Mouse (Mus musculus): Measurements from ENCODE around the gene Gbf1. TPM values are rescaled to one million over a fixed set of nuclear protein-coding genes. Genes with fewer than 3 reads are reported as not detected.

Gene Gbf1
- polyA plus RNA-seq, 1 experiment, result 61.8 TPM

DNA sequence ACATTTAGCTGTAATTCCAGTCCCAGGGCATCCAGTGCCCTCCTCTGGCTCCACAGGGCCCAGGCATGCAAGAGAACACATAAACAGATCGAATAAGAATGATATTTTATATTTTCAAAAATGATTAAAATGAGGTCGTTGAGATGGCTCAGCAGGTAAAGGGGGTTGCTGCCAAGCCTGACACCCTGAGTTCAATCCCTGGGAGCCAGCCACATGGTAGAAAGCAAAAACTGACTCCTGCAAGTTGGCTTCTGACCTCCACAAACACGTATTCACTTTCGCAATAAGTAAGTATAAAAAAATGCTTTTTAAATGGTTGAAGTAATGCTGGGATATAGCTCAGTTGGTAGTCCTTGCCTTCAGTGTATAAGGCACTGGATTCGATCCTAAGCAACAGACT is 41.5 kb upstream of the Gbf1 start:
- Histone ChIP-seq H3ac (ENCODE audit: control insufficient read depth, insufficient read length) (no peak overlapping the region), H3K4me2 (ENCODE audit: low read depth) (no peak overlapping the region), H3K36me3 (ENCODE audit: control insufficient read depth, insufficient read depth) (no peaks in the 10 kb centered on the region), H3K4me3 (no peak overlapping the region), H3K27me3 (ENCODE audit: control insufficient read depth, insufficient read depth, insufficient read length) (peaks cover 14% of the 10 kb centered on the region), H3K79me2 (ENCODE audit: control insufficient read depth, insufficient read depth) (no peaks in the 10 kb centered on the region)
- no peak for TF ChIP-seq MYOG (IDR thresholded peaks at IDR 0.05; ENCODE audit: control insufficient read depth in 1 of 3, insufficient read depth in 1 of 3, insufficient read length in 2 of 3, low read depth in 2 of 3)
- no peak for TF ChIP-seq MYOD1 (IDR thresholded peaks at IDR 0.05; ENCODE audit: control insufficient read depth in 1 of 3, insufficient read length in 2 of 3, low read depth in 2 of 3)
- TF ChIP-seq USF1 (IDR thresholded peaks at IDR 0.05; ENCODE audit: low read depth), result no peak
- no peak for TF ChIP-seq MAX (IDR thresholded peaks at IDR 0.05; ENCODE audit: low read depth)
- no peak for TF ChIP-seq E2F4 (IDR thresholded peaks at IDR 0.05; ENCODE audit: insufficient read depth)
- no peak for TF ChIP-seq POLR2A (IDR thresholded peaks at IDR 0.05; ENCODE audit: insufficient read length, low read depth)
- no peak for TF ChIP-seq POLR2AphosphoS2 (IDR thresholded peaks at IDR 0.05; ENCODE audit: insufficient read length, low read depth)
- TF ChIP-seq CEBPB (IDR thresholded peaks at IDR 0.05; ENCODE audit: insufficient read depth, poor library complexity, severe bottlenecking), result no peak
- TF ChIP-seq REST (IDR thresholded peaks at IDR 0.05; ENCODE audit: insufficient read depth, insufficient read length), result no peak
- no peak for TF ChIP-seq SRF (IDR thresholded peaks at IDR 0.05; ENCODE audit: control insufficient read depth, insufficient read length, low read depth)
- TF ChIP-seq TCF3 (IDR thresholded peaks at IDR 0.05; ENCODE audit: insufficient read length, low read depth), result no peak
- TF ChIP-seq TCF12 (IDR thresholded peaks at IDR 0.05; ENCODE audit: insufficient read depth, poor library complexity, severe bottlenecking), result no peak

DNA sequence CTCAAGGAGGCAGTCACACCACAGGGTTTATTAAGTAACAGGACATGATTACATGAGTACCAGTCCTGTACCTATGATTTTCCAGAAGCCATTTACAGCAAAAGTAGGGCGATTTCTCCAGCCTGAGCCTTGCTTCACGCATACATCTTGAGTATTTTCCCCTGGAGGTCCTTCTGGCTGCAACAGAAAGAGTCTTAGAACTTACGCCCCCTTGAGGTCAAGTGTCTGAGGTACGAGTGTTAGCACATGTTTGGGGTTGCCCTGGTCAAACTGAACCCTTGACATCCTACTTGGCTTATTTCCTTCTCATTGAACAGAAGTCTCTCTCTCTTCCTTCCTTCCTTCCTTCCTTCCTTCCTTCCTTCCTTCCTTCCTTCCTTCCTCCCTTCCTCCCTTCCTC is 37.7 kb upstream of the Gbf1 start:
- no peak overlapping the region for H3K4me2 ChIP-seq (ENCODE audit: low read depth)
- no peak overlapping the region for H3ac ChIP-seq (ENCODE audit: control insufficient read depth, insufficient read length)
- TF ChIP-seq CEBPB (IDR thresholded peaks at IDR 0.05; ENCODE audit: insufficient read depth, poor library complexity, severe bottlenecking) (no peak), POLR2A (IDR thresholded peaks at IDR 0.05; ENCODE audit: insufficient read length, low read depth) (no peak), POLR2AphosphoS2 (IDR thresholded peaks at IDR 0.05; ENCODE audit: insufficient read length, low read depth) (no peak), MAX (IDR thresholded peaks at IDR 0.05; ENCODE audit: low read depth) (no peak)
- no peaks in the 10 kb centered on the region for H3K36me3 ChIP-seq (ENCODE audit: control insufficient read depth, insufficient read depth)
- H3K4me3 ChIP-seq, result no peak overlapping the region
- peaks cover 12% of the 10 kb centered on the region for H3K27me3 ChIP-seq (ENCODE audit: control insufficient read depth, insufficient read depth, insufficient read length)
- H3K79me2 ChIP-seq (ENCODE audit: control insufficient read depth, insufficient read depth), result no peaks in the 10 kb centered on the region

DNA sequence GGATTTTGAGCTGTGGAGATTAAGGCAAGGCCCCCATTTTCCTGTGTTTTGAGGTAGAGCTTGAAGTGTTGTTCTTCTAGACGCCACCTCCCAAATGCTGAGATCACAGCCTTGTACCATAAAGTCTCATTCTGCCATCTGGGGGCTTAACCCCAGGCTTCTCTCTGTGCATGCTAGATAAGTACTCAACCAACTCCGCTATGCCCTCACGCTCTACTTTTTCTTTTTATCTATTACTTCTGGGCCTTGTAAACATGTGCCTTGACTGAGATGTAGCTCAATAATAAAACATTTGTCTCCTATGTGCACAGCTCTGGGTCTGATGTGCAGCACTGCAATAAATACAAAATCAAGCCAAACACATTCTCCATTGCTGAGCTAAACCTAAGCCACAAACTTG is 32.9 kb upstream of the Gbf1 start:
- TF ChIP-seq TCF12 (IDR thresholded peaks at IDR 0.05; ENCODE audit: insufficient read depth, poor library complexity, severe bottlenecking), result no peak
- TF ChIP-seq MAX (IDR thresholded peaks at IDR 0.05; ENCODE audit: low read depth), result no peak
- TF ChIP-seq REST (IDR thresholded peaks at IDR 0.05; ENCODE audit: insufficient read depth, insufficient read length), result no peak
- no peak for TF ChIP-seq POLR2A (IDR thresholded peaks at IDR 0.05; ENCODE audit: insufficient read length, low read depth)
- no peak for TF ChIP-seq MYOG (IDR thresholded peaks at IDR 0.05; ENCODE audit: control insufficient read depth in 1 of 3, insufficient read depth in 1 of 3, insufficient read length in 2 of 3, low read depth in 2 of 3)
- no peak for TF ChIP-seq CEBPB (IDR thresholded peaks at IDR 0.05; ENCODE audit: insufficient read depth, poor library complexity, severe bottlenecking)
- TF ChIP-seq SRF (IDR thresholded peaks at IDR 0.05; ENCODE audit: control insufficient read depth, insufficient read length, low read depth), result no peak
- no peak for TF ChIP-seq POLR2AphosphoS2 (IDR thresholded peaks at IDR 0.05; ENCODE audit: insufficient read length, low read depth)
- TF ChIP-seq TCF3 (IDR thresholded peaks at IDR 0.05; ENCODE audit: insufficient read length, low read depth), result no peak
- TF ChIP-seq E2F4 (IDR thresholded peaks at IDR 0.05; ENCODE audit: insufficient read depth), result no peak
- no peak overlapping the region for H3ac ChIP-seq (ENCODE audit: control insufficient read depth, insufficient read length)
- no peak overlapping the region for H3K4me3 ChIP-seq
- H3K36me3 ChIP-seq (ENCODE audit: control insufficient read depth, insufficient read depth), result no peaks in the 10 kb centered on the region
- H3K4me2 ChIP-seq (ENCODE audit: low read depth), result no peak overlapping the region
- H3K79me2 ChIP-seq (ENCODE audit: control insufficient read depth, insufficient read depth), result no peaks in the 10 kb centered on the region
- H3K27me3 ChIP-seq (ENCODE audit: control insufficient read depth, insufficient read depth, insufficient read length), result peaks cover 12% of the 10 kb centered on the region

DNA sequence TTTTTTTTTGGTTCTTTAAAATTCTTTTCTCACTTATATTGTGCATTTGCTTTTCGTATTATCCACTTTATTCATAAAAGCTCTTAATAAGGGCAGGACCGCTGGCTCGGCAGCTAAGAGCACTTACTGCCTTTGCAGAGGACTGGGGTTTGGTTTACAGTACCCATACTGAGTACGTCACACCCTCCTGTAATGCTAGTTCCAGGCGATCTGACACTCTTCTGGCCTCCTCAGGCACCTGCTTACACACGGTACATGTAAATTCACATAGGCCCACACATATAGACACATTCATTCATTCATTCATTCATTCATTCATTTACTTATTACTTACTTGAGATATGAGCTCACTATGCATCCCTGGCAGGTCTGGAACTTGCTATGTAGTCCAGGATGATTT is 31.4 kb upstream of the Gbf1 start:
- no peak for TF ChIP-seq CEBPB (IDR thresholded peaks at IDR 0.05; ENCODE audit: insufficient read depth, poor library complexity, severe bottlenecking)
- TF ChIP-seq MYOD1 (IDR thresholded peaks at IDR 0.05; ENCODE audit: control insufficient read depth in 1 of 3, insufficient read length in 2 of 3, low read depth in 2 of 3), result no peak
- no peak for TF ChIP-seq TCF12 (IDR thresholded peaks at IDR 0.05; ENCODE audit: insufficient read depth, poor library complexity, severe bottlenecking)
- TF ChIP-seq E2F4 (IDR thresholded peaks at IDR 0.05; ENCODE audit: insufficient read depth), result no peak
- no peak for TF ChIP-seq MYOG (IDR thresholded peaks at IDR 0.05; ENCODE audit: control insufficient read depth in 1 of 3, insufficient read depth in 1 of 3, insufficient read length in 2 of 3, low read depth in 2 of 3)
- TF ChIP-seq USF1 (IDR thresholded peaks at IDR 0.05; ENCODE audit: low read depth), result no peak
- TF ChIP-seq MAX (IDR thresholded peaks at IDR 0.05; ENCODE audit: low read depth), result no peak
- no peak for TF ChIP-seq POLR2AphosphoS2 (IDR thresholded peaks at IDR 0.05; ENCODE audit: insufficient read length, low read depth)
- TF ChIP-seq SRF (IDR thresholded peaks at IDR 0.05; ENCODE audit: control insufficient read depth, insufficient read length, low read depth), result no peak
- no peak for TF ChIP-seq POLR2A (IDR thresholded peaks at IDR 0.05; ENCODE audit: insufficient read length, low read depth)
- TF ChIP-seq TCF3 (IDR thresholded peaks at IDR 0.05; ENCODE audit: insufficient read length, low read depth), result no peak
- TF ChIP-seq REST (IDR thresholded peaks at IDR 0.05; ENCODE audit: insufficient read depth, insufficient read length), result no peak
- peaks cover 7% of the 10 kb centered on the region for H3K27me3 ChIP-seq (ENCODE audit: control insufficient read depth, insufficient read depth, insufficient read length)
- H3ac ChIP-seq (ENCODE audit: control insufficient read depth, insufficient read length), result no peak overlapping the region
- H3K4me3 ChIP-seq, result no peak overlapping the region
- H3K4me2 ChIP-seq (ENCODE audit: low read depth), result no peak overlapping the region
- H3K36me3 ChIP-seq (ENCODE audit: control insufficient read depth, insufficient read depth), result no peaks in the 10 kb centered on the region
- H3K79me2 ChIP-seq (ENCODE audit: control insufficient read depth, insufficient read depth), result no peaks in the 10 kb centered on the region

DNA sequence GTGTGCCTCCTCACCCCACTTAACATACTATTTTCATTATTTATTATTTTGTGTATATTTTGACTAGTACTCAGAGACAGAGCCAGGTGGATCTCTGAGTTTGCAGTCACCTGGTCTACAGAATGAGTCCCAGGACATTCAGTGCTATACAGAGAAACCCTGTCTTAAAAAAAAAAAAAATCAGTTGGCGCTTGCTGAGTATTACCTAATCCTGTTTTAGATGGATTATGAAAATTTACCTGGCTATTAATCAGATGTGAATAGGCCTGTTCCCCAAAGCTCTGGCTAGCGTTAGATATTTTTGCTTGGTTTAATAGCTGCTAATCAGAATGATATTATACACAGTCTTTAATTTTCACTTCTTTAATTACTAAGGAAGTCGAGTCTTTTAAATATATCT is 28.4 kb upstream of the Gbf1 start:
- no peak overlapping the region for H3ac ChIP-seq (ENCODE audit: control insufficient read depth, insufficient read length)
- H3K79me2 ChIP-seq (ENCODE audit: control insufficient read depth, insufficient read depth), result no peaks in the 10 kb centered on the region
- H3K4me2 ChIP-seq (ENCODE audit: low read depth), result no peak overlapping the region
- no peaks in the 10 kb centered on the region for H3K36me3 ChIP-seq (ENCODE audit: control insufficient read depth, insufficient read depth)
- no peak overlapping the region for H3K4me3 ChIP-seq
- no peak for TF ChIP-seq TCF3 (IDR thresholded peaks at IDR 0.05; ENCODE audit: insufficient read length, low read depth)
- no peak for TF ChIP-seq SRF (IDR thresholded peaks at IDR 0.05; ENCODE audit: control insufficient read depth, insufficient read length, low read depth)
- no peak for TF ChIP-seq E2F4 (IDR thresholded peaks at IDR 0.05; ENCODE audit: insufficient read depth)
- TF ChIP-seq USF1 (IDR thresholded peaks at IDR 0.05; ENCODE audit: low read depth), result no peak
- TF ChIP-seq POLR2A (IDR thresholded peaks at IDR 0.05; ENCODE audit: insufficient read length, low read depth), result no peak
- no peak for TF ChIP-seq MYOG (IDR thresholded peaks at IDR 0.05; ENCODE audit: control insufficient read depth in 1 of 3, insufficient read depth in 1 of 3, insufficient read length in 2 of 3, low read depth in 2 of 3)
- TF ChIP-seq REST (IDR thresholded peaks at IDR 0.05; ENCODE audit: insufficient read depth, insufficient read length), result no peak
- no peak for TF ChIP-seq TCF12 (IDR thresholded peaks at IDR 0.05; ENCODE audit: insufficient read depth, poor library complexity, severe bottlenecking)
- TF ChIP-seq MAX (IDR thresholded peaks at IDR 0.05; ENCODE audit: low read depth), result no peak
- no peak for TF ChIP-seq MYOD1 (IDR thresholded peaks at IDR 0.05; ENCODE audit: control insufficient read depth in 1 of 3, insufficient read length in 2 of 3, low read depth in 2 of 3)
- TF ChIP-seq CEBPB (IDR thresholded peaks at IDR 0.05; ENCODE audit: insufficient read depth, poor library complexity, severe bottlenecking), result no peak
- no peak for TF ChIP-seq POLR2AphosphoS2 (IDR thresholded peaks at IDR 0.05; ENCODE audit: insufficient read length, low read depth)
- peaks cover 6% of the 10 kb centered on the region for H3K27me3 ChIP-seq (ENCODE audit: control insufficient read depth, insufficient read depth, insufficient read length)
